Mouse (Mus musculus): ENCODE measurements around the gene Dcst2.

DNA sequence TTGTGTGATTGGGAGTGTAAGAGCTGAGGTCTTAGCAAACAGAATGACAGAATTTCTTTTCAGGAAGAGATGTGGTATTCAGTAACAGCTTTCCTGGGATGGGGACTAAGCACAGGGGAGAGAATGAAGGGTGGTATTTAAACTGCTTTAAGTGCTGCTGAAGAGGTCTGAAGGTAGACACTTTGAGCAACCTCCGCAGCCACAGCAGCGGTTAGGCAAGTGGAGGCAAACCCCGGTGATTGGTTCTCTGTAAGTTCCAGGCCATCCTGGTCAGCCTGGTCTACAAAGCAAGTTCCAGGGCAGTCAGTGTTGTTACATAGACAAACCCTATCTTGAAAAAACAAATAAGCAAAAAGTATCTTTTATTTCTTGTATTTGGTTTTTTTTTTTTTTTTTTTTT, 58.2 kb downstream of the Dcst2 start:
- TF ChIP-seq GATA1 (IDR thresholded peaks at IDR 0.05; ENCODE audit: borderline replicate concordance, low read length) (no peak), FLI1 (IDR thresholded peaks at IDR 0.05; ENCODE audit: low read length) (no peak)

Measured in megakaryocyte, embryonic 14.5 days (primary cell).